Mouse (Mus musculus): Measurements from ENCODE around the gene Rpf2.

DNA sequence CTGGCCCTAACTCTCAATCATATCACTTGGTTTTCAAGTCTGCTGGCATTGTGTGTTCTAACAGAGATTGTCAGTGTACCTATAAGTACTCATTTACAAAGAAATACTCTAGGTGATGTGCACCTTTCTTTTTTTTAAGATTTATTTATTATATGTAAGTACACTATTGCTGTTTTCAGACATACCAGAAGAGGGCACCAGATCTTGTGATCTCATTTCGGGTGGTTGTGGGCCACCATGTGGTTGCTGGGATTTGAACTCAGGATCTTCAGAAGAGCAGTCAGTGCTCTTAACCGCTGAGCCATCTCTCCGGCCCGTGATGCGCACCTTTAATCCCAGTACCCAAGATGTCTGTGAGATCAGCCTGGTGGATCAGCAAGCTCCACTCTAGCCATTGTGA, 67.7 kb downstream of the Rpf2 start:
- TF ChIP-seq CTCF (IDR thresholded peaks at IDR 0.05; ENCODE audit: low read depth, low read length) (no peak), POLR2A (IDR thresholded peaks at IDR 0.05; ENCODE audit: insufficient read depth, low read length) (no peak), EP300 (IDR thresholded peaks at IDR 0.05; ENCODE audit: insufficient read depth, low read depth, low read length) (no peak)
